Mouse (Mus musculus) MEL (cell line): ENCODE results near the gene Nutf2-ps1. TPM values are rescaled to one million over a fixed set of nuclear protein-coding genes. Genes with fewer than 3 reads are reported as not detected.

Experiments
- DNase-seq: peaks from one replicate; pipeline ENCODE4 v3.0.0; 2011; ENCODE audit warnings: low read depth, low spot score
- H3K27ac ChIP-seq: 2 replicates; pipeline ENCODE4 v1.5.1; 2012; ENCODE audit warnings: low read depth, mild to moderate bottlenecking, control low read depth, low read length, moderate library complexity; ENCODE audit not compliant: control insufficient read depth
- H3K27me3 ChIP-seq, 2 experiments: fragments of 150-350 bp in 1 of 2; sonication (generic) in 1 of 2; 2 replicates each; pipeline ENCODE4 v1.6.1; 2012; ENCODE audit warnings: low read length in 2 of 2, mild to moderate bottlenecking in 2 of 2, improper control_type of control experiment in 1 of 2, moderate library complexity in 1 of 2; ENCODE audit not compliant: insufficient read depth in 2 of 2, control insufficient read depth in 1 of 2
- H3K36me3 ChIP-seq, 2 experiments: 2 replicates each; pipeline ENCODE4 v1.6.1; 2012 to 2014; ENCODE audit warnings: low read length in 2 of 2, improper control_type of control experiment in 1 of 2, inconsistent platforms in 1 of 2, mild to moderate bottlenecking in 1 of 2; ENCODE audit not compliant: insufficient read depth in 2 of 2, control insufficient read depth in 1 of 2
- H3K4me1 ChIP-seq, 2 experiments: fragments of 150-350 bp in 1 of 2; sonication (generic) in 1 of 2; 2 replicates each; pipeline ENCODE4 v1.6.1; 2012; ENCODE audit warnings: low read length in 2 of 2, improper control_type of control experiment in 1 of 2, mild to moderate bottlenecking in 1 of 2; ENCODE audit not compliant: insufficient read depth in 2 of 2, control insufficient read depth in 1 of 2
- H3K4me3 ChIP-seq, 2 experiments: fragments of 150-350 bp in 1 of 2; sonication (generic) in 1 of 2; 2 replicates each; pipeline ENCODE4 v1.5.1; 2012; ENCODE audit warnings: low read depth in 2 of 2, low read length in 2 of 2, mild to moderate bottlenecking in 2 of 2, moderate library complexity in 2 of 2, control low read depth in 1 of 2, improper control_type of control experiment in 1 of 2; ENCODE audit not compliant: control insufficient read depth in 1 of 2, insufficient read depth in 1 of 2
- H3K79me2 ChIP-seq: 2 replicates; pipeline ENCODE4 v1.6.1; 2012; ENCODE audit warnings: mild to moderate bottlenecking, low read length, moderate library complexity; ENCODE audit not compliant: control insufficient read depth, poor library complexity, insufficient read depth
- H3K9ac ChIP-seq: 2 replicates; pipeline ENCODE4 v1.6.1; 2012; ENCODE audit warnings: low read depth, mild to moderate bottlenecking, control low read depth, low read length, moderate library complexity; ENCODE audit not compliant: control insufficient read depth, poor library complexity, severe bottlenecking
- H3K9me3 ChIP-seq: fragments of 150-350 bp; sonication (generic); replicated peaks from 2 replicates; pipeline ENCODE4 v1.6.1; 2012; ENCODE audit warnings: mild to moderate bottlenecking, low read length, improper control_type of control experiment, moderate library complexity; ENCODE audit not compliant: insufficient read depth
- BHLHE40 ChIP-seq: IDR thresholded peaks from 2 replicates; pipeline ENCODE4 v1.6.1; 2012; ENCODE audit warnings: low read depth, mild to moderate bottlenecking, inconsistent platforms, low read length, improper control_type of control experiment, borderline replicate concordance
- CHD2 ChIP-seq: IDR thresholded peaks from 2 replicates; pipeline ENCODE4 v1.6.1; 2011; ENCODE audit warnings: low read length, improper control_type of control experiment
- CTCF ChIP-seq, 3 experiments: IDR thresholded peaks in 2 of 3; conservative IDR thresholded peaks in 1 of 3; 2 replicates each; pipeline ENCODE4 v1.5.1; 2011 to 2012; ENCODE audit warnings: low read length in 3 of 3, low read depth in 2 of 3, mild to moderate bottlenecking in 2 of 3, improper control_type of control experiment in 1 of 3, inconsistent platforms in 1 of 3, mixed read lengths in 1 of 3, moderate library complexity in 1 of 3; ENCODE audit not compliant: control insufficient read depth in 1 of 3, insufficient read depth in 1 of 3, poor library complexity in 1 of 3, severe bottlenecking in 1 of 3
- ELF1 ChIP-seq: IDR thresholded peaks from 2 replicates; pipeline ENCODE4 v1.6.1; 2014; ENCODE audit warnings: low read depth, mild to moderate bottlenecking, inconsistent platforms, low read length, improper control_type of control experiment, moderate library complexity
- EP300 ChIP-seq, 2 experiments: IDR thresholded peaks; 2 replicates each; pipeline ENCODE4 v1.6.1; 2011; ENCODE audit warnings: improper control_type of control experiment in 2 of 2, low read length in 2 of 2, low read depth in 1 of 2, mild to moderate bottlenecking in 1 of 2
- ETS1 ChIP-seq: IDR thresholded peaks from 2 replicates; pipeline ENCODE4 v1.6.1; 2012; ENCODE audit warnings: low read depth, mild to moderate bottlenecking, inconsistent platforms, low read length, improper control_type of control experiment, moderate library complexity
- GABPA ChIP-seq: IDR thresholded peaks from 2 replicates; pipeline ENCODE4 v1.6.1; 2012; ENCODE audit warnings: low read depth, mild to moderate bottlenecking, inconsistent platforms, low read length, improper control_type of control experiment, moderate library complexity
- GATA1 ChIP-seq: IDR thresholded peaks from 2 replicates; pipeline ENCODE4 v1.6.1; 2011; ENCODE audit warnings: low read depth, low read length, improper control_type of control experiment
- KAT2A ChIP-seq: conservative IDR thresholded peaks from 2 replicates; pipeline ENCODE4 v1.6.1; 2012; ENCODE audit warnings: low read depth, low read length, improper control_type of control experiment, inconsistent platforms
- MAFK ChIP-seq: IDR thresholded peaks from 2 replicates; pipeline ENCODE4 v1.6.1; 2011; ENCODE audit warnings: low read depth, mild to moderate bottlenecking, low read length, improper control_type of control experiment, borderline replicate concordance
- MAZ ChIP-seq: IDR thresholded peaks from 2 replicates; pipeline ENCODE4 v1.6.1; 2012; ENCODE audit warnings: low read depth, mild to moderate bottlenecking, inconsistent platforms, low read length, improper control_type of control experiment
- MEF2A ChIP-seq: IDR thresholded peaks from 2 replicates; pipeline ENCODE4 v1.6.1; 2014; ENCODE audit warnings: low read depth, mild to moderate bottlenecking, inconsistent platforms, low read length, improper control_type of control experiment; ENCODE audit not compliant: poor library complexity, insufficient replicate concordance, severe bottlenecking; ENCODE audit errors: extremely low read depth
- MXI1 ChIP-seq: IDR thresholded peaks from 2 replicates; pipeline ENCODE4 v1.6.1; 2011; ENCODE audit warnings: mild to moderate bottlenecking, low read depth, low read length, improper control_type of control experiment
- MYB ChIP-seq: IDR thresholded peaks from 2 replicates; pipeline ENCODE4 v1.6.1; 2011; ENCODE audit warnings: mild to moderate bottlenecking, low read depth, low read length, improper control_type of control experiment
- MYC ChIP-seq: IDR thresholded peaks from 2 replicates; pipeline ENCODE4 v1.6.1; 2011; ENCODE audit warnings: low read depth, mild to moderate bottlenecking, low read length, improper control_type of control experiment, moderate library complexity
- NELFE ChIP-seq: IDR thresholded peaks from 2 replicates; pipeline ENCODE4 v1.6.1; 2011; ENCODE audit warnings: low read depth, low read length, improper control_type of control experiment
- NRF1 ChIP-seq: IDR thresholded peaks from 2 replicates; pipeline ENCODE4 v1.6.1; 2014; ENCODE audit warnings: low read depth, mild to moderate bottlenecking, inconsistent platforms, low read length, improper control_type of control experiment, moderate library complexity; ENCODE audit not compliant: poor library complexity, insufficient read depth, severe bottlenecking
- POLR2A ChIP-seq, 2 experiments: IDR thresholded peaks; 2 replicates each; pipeline ENCODE4 v1.6.1; 2011 to 2012; ENCODE audit warnings: low read length in 2 of 2, mild to moderate bottlenecking in 2 of 2, control low read depth in 1 of 2, improper control_type of control experiment in 1 of 2, low read depth in 1 of 2, moderate library complexity in 1 of 2; ENCODE audit not compliant: control insufficient read depth in 1 of 2, insufficient read depth in 1 of 2, poor library complexity in 1 of 2
- POLR2AphosphoS2 ChIP-seq: IDR thresholded peaks from 2 replicates; pipeline ENCODE4 v1.6.1; 2011; ENCODE audit warnings: low read length, improper control_type of control experiment
- POLR2AphosphoS5 ChIP-seq: IDR thresholded peaks from 2 replicates; pipeline ENCODE4 v1.6.1; 2012; ENCODE audit warnings: low read depth, borderline replicate concordance, mild to moderate bottlenecking, inconsistent platforms, low read length, moderate library complexity, mixed read lengths
- RAD21 ChIP-seq: IDR thresholded peaks from 2 replicates; pipeline ENCODE4 v1.6.1; 2011; ENCODE audit warnings: mild to moderate bottlenecking, low read depth, low read length, improper control_type of control experiment
- SMC3 ChIP-seq: IDR thresholded peaks from 2 replicates; pipeline ENCODE4 v1.6.1; 2011; ENCODE audit warnings: low read depth, low read length, improper control_type of control experiment
- TBP ChIP-seq: IDR thresholded peaks from 2 replicates; pipeline ENCODE4 v1.8.0; 2011; ENCODE audit warnings: low read depth, low read length, improper control_type of control experiment
- UBTF ChIP-seq: IDR thresholded peaks from 2 replicates; pipeline ENCODE4 v1.6.1; 2012; ENCODE audit warnings: low read depth, mild to moderate bottlenecking, inconsistent platforms, low read length, improper control_type of control experiment, moderate library complexity, borderline replicate concordance; ENCODE audit not compliant: insufficient read depth
- USF1 ChIP-seq: IDR thresholded peaks from 2 replicates; pipeline ENCODE4 v1.6.1; 2014; ENCODE audit warnings: low read depth, mild to moderate bottlenecking, inconsistent platforms, low read length, improper control_type of control experiment, moderate library complexity
- USF2 ChIP-seq, 2 experiments: IDR thresholded peaks; 2 replicates each; pipeline ENCODE4 v1.6.1; 2011 to 2012; ENCODE audit warnings: improper control_type of control experiment in 2 of 2, low read length in 2 of 2, borderline replicate concordance in 1 of 2, inconsistent platforms in 1 of 2, low read depth in 1 of 2, mild to moderate bottlenecking in 1 of 2; ENCODE audit not compliant: insufficient read depth in 1 of 2
- ZC3H11A ChIP-seq: IDR thresholded peaks from 2 replicates; pipeline ENCODE4 v1.6.1; 2012; ENCODE audit warnings: low read depth, mild to moderate bottlenecking, inconsistent platforms, low read length, improper control_type of control experiment
- ZKSCAN1 ChIP-seq: IDR thresholded peaks from 2 replicates; pipeline ENCODE4 v1.6.1; 2012; ENCODE audit warnings: low read depth, mild to moderate bottlenecking, inconsistent platforms, low read length, improper control_type of control experiment, moderate library complexity
- ZMIZ1 ChIP-seq: IDR thresholded peaks from 2 replicates; pipeline ENCODE4 v1.6.1; 2012; ENCODE audit warnings: low read depth, mild to moderate bottlenecking, inconsistent platforms, low read length, improper control_type of control experiment, moderate library complexity
- ZNF384 ChIP-seq: IDR thresholded peaks from 2 replicates; pipeline ENCODE4 v1.6.1; 2012; ENCODE audit warnings: low read depth, mild to moderate bottlenecking, inconsistent platforms, low read length, improper control_type of control experiment
- polyA plus RNA-seq, 2 experiments: library from polyadenylated mRNA; stranded (reverse) in 1 of 2; unstranded in 1 of 2; fragments of >175 nt in 1 of 2; fragments of >200 nt in 1 of 2; gene quantifications; 2 replicates each; pipeline versions ENCODE4 v1.2.1 to v1.2.4; 2012; ENCODE audit warnings: low replicate concordance in 2 of 2, low read depth in 1 of 2; ENCODE audit not compliant: insufficient read length in 2 of 2, insufficient read depth in 1 of 2, missing spikeins in 1 of 2
- total RNA-seq: library from RNA; depleted of rRNA; stranded (reverse); fragments of 300-350 nt; gene quantifications from 2 replicates; pipeline ENCODE4 v1.2.3, GENCODE M21; 2012

Gene Nutf2-ps1
- total and polyA plus RNA-seq, 3 experiments, result 53.1 to 398 TPM; not detected in 1

DNA sequence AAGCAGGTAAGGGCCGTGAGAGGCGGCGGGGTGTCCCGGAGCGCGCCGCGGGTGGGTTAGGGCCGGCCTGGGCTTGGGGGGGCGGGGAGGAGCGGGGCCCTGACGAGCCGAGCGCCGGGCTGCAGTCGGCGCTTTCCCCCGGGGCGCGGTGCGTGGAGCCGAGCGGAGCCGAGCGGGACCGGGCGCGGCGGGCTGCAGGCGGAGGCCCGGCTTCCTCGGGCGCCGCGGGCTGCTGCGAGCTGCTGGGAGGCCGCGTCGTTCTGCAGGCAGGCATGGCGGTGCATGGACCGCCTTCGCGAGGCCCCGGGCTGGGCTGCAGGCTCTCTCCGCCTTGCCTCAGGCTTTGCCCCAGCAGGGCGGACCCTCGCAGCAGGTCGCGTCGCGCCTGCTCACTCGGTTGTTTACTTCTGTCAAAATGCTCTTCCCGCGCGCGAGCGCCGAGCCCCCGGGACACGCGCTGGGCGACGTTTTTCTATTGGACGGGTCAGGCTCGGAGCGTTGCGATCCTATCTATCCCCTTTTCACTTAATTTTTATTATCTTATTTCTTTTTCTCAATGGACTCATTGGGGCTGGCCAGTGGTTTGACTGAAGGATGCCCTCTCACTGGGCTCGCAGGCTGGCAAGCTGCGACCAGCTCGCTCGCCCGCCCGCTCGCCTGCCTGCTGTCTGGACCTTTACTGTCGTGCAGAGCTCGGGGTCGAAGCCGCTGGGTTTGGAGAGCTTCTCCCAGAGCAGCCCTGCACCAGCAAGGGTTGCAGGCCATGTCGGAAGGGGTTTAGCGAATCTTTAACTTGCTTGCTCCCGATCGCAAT lies 11.9 kb upstream of the Nutf2-ps1 start (continued):
- no peak for TF ChIP-seq USF1
- no peak; the same call in none of the 2 replicates for TF ChIP-seq ZMIZ1
- 0 out of 2 replicates have a peak, but pooled peaks have one; percentile 58 for TF ChIP-seq UBTF

DNA sequence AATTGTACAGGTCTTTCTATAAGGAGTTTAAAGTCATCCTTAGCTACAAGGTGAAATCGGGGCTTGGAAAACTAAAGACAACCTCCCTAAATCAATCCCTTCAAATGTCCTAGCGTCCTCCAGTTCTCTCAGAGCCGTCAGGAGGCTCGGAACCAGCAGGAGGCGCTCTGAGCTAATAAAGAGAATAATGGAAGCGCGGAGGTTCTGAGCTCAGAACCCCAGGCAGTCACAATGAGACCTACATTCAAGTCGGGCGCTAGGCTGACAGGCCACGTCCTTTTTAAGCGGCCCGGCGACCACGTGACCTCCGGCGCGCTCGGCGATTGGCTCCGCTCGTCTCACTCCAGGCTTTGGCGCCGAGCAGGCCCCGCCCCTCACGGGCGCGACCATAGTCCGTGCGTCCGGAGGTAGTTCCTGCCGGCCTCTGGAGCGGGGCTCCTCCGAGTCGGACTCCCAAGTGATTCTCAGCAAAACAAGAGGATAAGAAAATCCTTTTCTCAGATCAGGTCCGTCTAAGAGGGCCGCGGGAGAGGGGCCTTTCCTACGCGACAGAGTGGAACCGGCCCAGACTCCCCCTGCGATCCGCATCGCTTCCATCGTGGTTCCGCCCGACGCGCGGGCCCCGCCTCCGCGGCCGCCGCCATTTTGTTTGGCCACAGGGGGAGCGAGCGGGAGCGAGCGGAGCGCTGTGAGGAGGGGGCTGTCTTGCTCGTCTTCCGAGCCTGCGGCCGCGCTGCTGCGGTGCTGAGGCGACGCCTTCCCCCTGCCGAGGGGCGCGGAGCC lies 11.1 kb upstream of the Nutf2-ps1 start, which contains the start of gene Smc3:
TSS of gene Smc3 (plus strand) at position 642 of the 783 bp plus-strand sequence.
- H3K27ac ChIP-seq, result peak within 1 kb of the TSS; percentile 87
- DNase-seq, result peak; percentile 99
- peaks cover 37% of the 10 kb centered on the region for H3K79me2 ChIP-seq
- peaks cover 10 to 34% of the 10 kb centered on the region in 2 experiments for H3K36me3 ChIP-seq
- H3K4me3 ChIP-seq, result peak within 1 kb of the TSS; percentile 62 to 86
- H3K27me3 ChIP-seq, result no peaks in the 10 kb centered on the region
- no peaks in the 10 kb centered on the region for H3K9me3 ChIP-seq
- peak within 1 kb of the TSS; percentile 97 for H3K9ac ChIP-seq
- H3K4me1 ChIP-seq, result peaks cover 20 to 29% of the 10 kb centered on the region in 2 experiments
- TF ChIP-seq NRF1 (no peak; the same call in 1 of the 2 replicates), CHD2 (no peak), KAT2A (no peak; the same call in 1 of the 2 replicates), GABPA (no peak), SMC3 (peak; percentile 81), MYC (peak; percentile 64; the same call in 1 of the 2 replicates), ZNF384 (peak; percentile 83), RAD21 (peak; percentile 84), MXI1 (no peak; the same call in 1 of the 2 replicates), EP300 (IDR thresholded peaks at IDR 0.05; ENCODE audit: low read depth in 1 of 2, low read length in 2 of 2) (no peak), TBP (peak; percentile 99), POLR2AphosphoS5 (peak; percentile 96; the same call in 1 of the 2 replicates), MAFK (no peak), ZMIZ1 (peak; percentile 99), NELFE (peak; percentile 99), ZKSCAN1 (no peak), ETS1 (peak; percentile 40; the same call in 1 of the 2 replicates), MYB (no peak), UBTF (no peak), MEF2A (no peak), GATA1 (no peak), POLR2AphosphoS2 (peak; percentile 99), POLR2A (IDR thresholded peaks at IDR 0.05; ENCODE audit: control insufficient read depth in 1 of 2, insufficient read depth in 1 of 2, low read depth in 1 of 2, low read length in 2 of 2, poor library complexity in 1 of 2) (peak; percentile 97 to 100), ZC3H11A (peak; percentile 69), BHLHE40 (peak; percentile 15; the same call in 1 of the 2 replicates), CTCF (IDR thresholded peaks at IDR 0.05 in 2 of 3, conservative IDR thresholded peaks at IDR 0.05 in 1 of 3; ENCODE audit: control insufficient read depth in 1 of 3, insufficient read depth in 1 of 3, low read depth in 2 of 3, low read length in 3 of 3, poor library complexity in 1 of 3, severe bottlenecking in 1 of 3) (peak; percentile 89 to 99 (median 96)), USF1 (peak; percentile 98), MAZ (peak; percentile 73; the same call in 1 of the 2 replicates), ELF1 (no peak), USF2 (IDR thresholded peaks at IDR 0.05; ENCODE audit: borderline replicate concordance in 1 of 2, insufficient read depth in 1 of 2, low read depth in 1 of 2, low read length in 2 of 2) (peak; percentile 86 to 94)
